Mouse (Mus musculus): Measurements from ENCODE around the gene Btbd35f17. TPM values are rescaled to one million over a fixed set of nuclear protein-coding genes. Genes with fewer than 3 reads are reported as not detected.
"Not testable (repeated sequence)": the region's sequence is repeated elsewhere in the genome, so short reads cannot be mapped to it uniquely, and the experiment has no call there.

Gene Btbd35f17
- not detected in 2 replicates for polyA plus RNA-seq (2016; fragmentation: Nextera tagmentation; extraction: Ambion mirVana)

GRCm38 (mm10) chrX:4370336-4370735 is at the start of gene Btbd35f17:
Gene Btbd35f17 (plus strand): TSS chrX:4370636.
- H3K4me3 ChIP-seq; H3K4me1 ChIP-seq; H3K27me3 ChIP-seq (replicated peaks; ENCODE audit: low read depth, poor library complexity, severe bottlenecking); H3K9me3 ChIP-seq; DNase-seq (ENCODE audit: low spot score); H3K27ac ChIP-seq (replicated peaks); H3K36me3 ChIP-seq (replicated peaks): not testable (repeated sequence)
- 78% methylated on average over 2 of the region's 4 CpGs for WGBS

Other genes starting within 250 kb of the Btbd35f17 start
- not detected in 2 replicates for gene Btbd35f28, start 174.1 kb upstream of the Btbd35f17 start, polyA plus RNA-seq (2016; fragmentation: Nextera tagmentation; extraction: Ambion mirVana)
- gene Btbd35f20, start 79.4 kb upstream of the Btbd35f17 start, polyA plus RNA-seq (2016; fragmentation: Nextera tagmentation; extraction: Ambion mirVana): not detected in 2 replicates

Data from embryonic facial prominence, embryonic 10.5 days (tissue).